Mouse (Mus musculus) megakaryocyte progenitor cell, adult 5-6 weeks (primary cell): ENCODE measurements around the gene Elovl3. TPM values are rescaled to one million over a fixed set of nuclear protein-coding genes. Genes with fewer than 3 reads are reported as not detected.

Experiments used
- total RNA-seq, 2 experiments: library from RNA; stranded (forward) in 1 of 2; stranded (reverse) in 1 of 2; fragments of 157-497, 149-512 nt in 1 of 2; fragments of 200-1000 nt in 1 of 2; gene quantifications; 2 replicates each; pipeline versions ENCODE4 v1.2.3 to v1.2.4; 2015 to 2017

Elovl3 gene
- total RNA-seq, 2 experiments from 2014 or later = not detected

Other genes starting within 250 kb of the Elovl3 start
- gene Armh3, start 133.4 kb upstream of the Elovl3 start, total RNA-seq (2015) = 11.3 and 11.8 TPM in 2 replicates
- gene Armh3, start 133.4 kb upstream of the Elovl3 start, total RNA-seq (2017) = 5.3 and 9.0 TPM in 2 replicates
- 0.49 and 1.1 TPM in 2 replicates for gene Hps6, start 128.4 kb upstream of the Elovl3 start, total RNA-seq (2015)
- 5.9 and 7.1 TPM in 2 replicates for gene Hps6, start 128.4 kb upstream of the Elovl3 start, total RNA-seq (2017)
- gene Pprc1, start 87.0 kb upstream of the Elovl3 start, total RNA-seq (2015) = 56.6 and 59.6 TPM in 2 replicates
- 20.7 and 26.0 TPM in 2 replicates for gene Pprc1, start 87.0 kb upstream of the Elovl3 start, total RNA-seq (2017)
- gene Ldb1, start 86.7 kb upstream of the Elovl3 start, total RNA-seq (2015) = 67.8 and 83.7 TPM in 2 replicates
- gene Ldb1, start 86.7 kb upstream of the Elovl3 start, total RNA-seq (2017) = 80.5 and 109 TPM in 2 replicates
- gene Nolc1, start 56.0 kb upstream of the Elovl3 start, total RNA-seq (2015) = 88.6 and 94.0 TPM in 2 replicates
- 180 and 221 TPM in 2 replicates for gene Nolc1, start 56.0 kb upstream of the Elovl3 start, total RNA-seq (2017)
- not detected in 2 replicates for gene Pitx3, start 16.4 kb downstream of the Elovl3 start, total RNA-seq (2015)
- not detected in 2 replicates for gene Pitx3, start 16.4 kb downstream of the Elovl3 start, total RNA-seq (2017)
- gene Gbf1, start 20.6 kb downstream of the Elovl3 start, total RNA-seq (2015) = 43.9 and 48.7 TPM in 2 replicates
- gene Gbf1, start 20.6 kb downstream of the Elovl3 start, total RNA-seq (2017) = 21.8 and 39.4 TPM in 2 replicates
- gene Nfkb2, start 172.4 kb downstream of the Elovl3 start, total RNA-seq (2015) = 4.7 and 5.5 TPM in 2 replicates
- 4.0 and 5.0 TPM in 2 replicates for gene Nfkb2, start 172.4 kb downstream of the Elovl3 start, total RNA-seq (2017)
- gene Psd, start 195.3 kb downstream of the Elovl3 start, total RNA-seq (2015) = 0.30 TPM in 1 of 2 replicates, not detected in the other
- gene Psd, start 195.3 kb downstream of the Elovl3 start, total RNA-seq (2017) = 0.12 and 0.84 TPM in 2 replicates
- gene Fbxl15, start 196.3 kb downstream of the Elovl3 start, total RNA-seq (2015) = 0.72 and 1.4 TPM in 2 replicates
- 0.71 and 2.7 TPM in 2 replicates for gene Fbxl15, start 196.3 kb downstream of the Elovl3 start, total RNA-seq (2017)
- 41.4 and 42.1 TPM in 2 replicates for gene Cuedc2, start 206.8 kb downstream of the Elovl3 start, total RNA-seq (2015)
- gene Cuedc2, start 206.8 kb downstream of the Elovl3 start, total RNA-seq (2017) = 148 and 184 TPM in 2 replicates
- 65.8 and 66.4 TPM in 2 replicates for gene Mfsd13a, start 209.2 kb downstream of the Elovl3 start, total RNA-seq (2015)
- gene Mfsd13a, start 209.2 kb downstream of the Elovl3 start, total RNA-seq (2017) = 15.3 and 17.4 TPM in 2 replicates
- 0.61 and 1.5 TPM in 2 replicates for gene 2310034G01Rik, start 218.4 kb downstream of the Elovl3 start, total RNA-seq (2015)
- 0.29 and 1.8 TPM in 2 replicates for gene 2310034G01Rik, start 218.4 kb downstream of the Elovl3 start, total RNA-seq (2017)